Mouse (Mus musculus) kidney, embryonic 14.5 days (tissue): ENCODE measurements around the gene BC004004. TPM values are rescaled to one million over a fixed set of nuclear protein-coding genes. Genes with fewer than 3 reads are reported as not detected.
A peak's percentile ranks its signal among the peaks of the same experiment; 100 is the strongest.

Experiments used
- ATAC-seq: fragments of 200-750 bp; cut with Nextera tagmentation; 2 replicates; pipeline ENCODE4 v1.8.0; 2017; ENCODE audit warnings: moderate number of reproducible peaks, mild to moderate bottlenecking, moderate TSS enrichment, moderate library complexity; ENCODE audit not compliant: low FRiP score, low TSS enrichment
- H3K27ac ChIP-seq: fragments of 300-500 bp; sonication (generic); 2 replicates; pipeline ENCODE4 v1.5.1; 2014; ENCODE audit warnings: low read depth, mild to moderate bottlenecking, low read length, moderate library complexity, mixed read lengths
- H3K27me3 ChIP-seq: fragments of 300-500 bp; sonication (generic); 2 replicates; pipeline ENCODE4 v1.6.1; 2014; ENCODE audit warnings: mild to moderate bottlenecking, low read length; ENCODE audit not compliant: control insufficient read depth, insufficient read depth
- H3K36me3 ChIP-seq: fragments of 300-500 bp; sonication (generic); 2 replicates; pipeline ENCODE4 v1.6.1; 2014; ENCODE audit warnings: low read length, mixed read lengths; ENCODE audit not compliant: control insufficient read depth, insufficient read depth
- H3K4me1 ChIP-seq: fragments of 300-500 bp; sonication (generic); 2 replicates; pipeline ENCODE4 v1.6.1; 2014; ENCODE audit warnings: low read length, mixed read lengths; ENCODE audit not compliant: control insufficient read depth, insufficient read depth
- H3K4me2 ChIP-seq: fragments of 300-500 bp; sonication (generic); replicated peaks from 2 replicates; pipeline ENCODE4 v1.6.1; 2014; ENCODE audit warnings: low read depth, mild to moderate bottlenecking, low read length
- H3K4me3 ChIP-seq: fragments of 300-500 bp; sonication (generic); 2 replicates; pipeline ENCODE4 v1.5.1; 2014; ENCODE audit warnings: mild to moderate bottlenecking, low read length
- H3K9ac ChIP-seq: fragments of 300-500 bp; sonication (generic); 2 replicates; pipeline ENCODE4 v1.6.1; 2014; ENCODE audit warnings: low read depth, mild to moderate bottlenecking, low read length, moderate library complexity
- H3K9me3 ChIP-seq: fragments of 300-500 bp; sonication (generic); 2 replicates; pipeline ENCODE4 v1.6.1; 2016; ENCODE audit warnings: low read length; ENCODE audit not compliant: control insufficient read depth
- WGBS: fragments of 180-500 bp; shearing (Covaris S2); extraction: QIAGEN DNeasy Blood & Tissue Kit; methylation state at CpG from one replicate; pipeline ENCODE4 v1.1.7; 2014; 5-methylcytosine and 5-hydroxymethylcytosine counted together
- polyA plus RNA-seq: library from polyadenylated mRNA; unstranded; fragments of >200 nt; fragmentation: Nextera tagmentation; extraction: Ambion mirVana; gene quantifications from 2 replicates; pipeline ENCODE4 v1.2.1, GENCODE M21; 2014

Gene BC004004
- polyA plus RNA-seq, 1 experiment from 2014 or later = 59.8 TPM

DNA sequence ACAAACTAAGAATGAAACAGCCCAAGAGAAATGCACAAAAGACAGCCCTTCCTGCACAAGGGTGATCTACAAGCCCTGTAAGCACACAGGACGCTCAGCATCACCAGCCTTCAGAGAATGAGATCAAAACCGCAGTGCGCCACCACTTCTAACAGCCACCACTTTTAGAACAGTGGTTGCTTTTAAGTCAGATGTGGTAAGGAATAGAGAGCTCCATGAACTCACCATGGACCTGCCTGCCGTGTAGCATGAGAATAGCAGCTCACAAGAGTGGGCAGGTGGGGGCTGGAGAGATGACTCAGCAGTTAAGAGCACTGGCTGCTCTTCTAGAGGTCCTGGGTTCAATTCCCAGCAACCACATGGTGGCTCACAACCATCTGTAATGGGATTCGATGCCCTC lies 11.8 kb downstream of the BC004004 start:
- H3K4me1 ChIP-seq = no peaks in the 10 kb centered on the region
- H3K36me3 ChIP-seq = peaks cover 19% of the 10 kb centered on the region
- no peak overlapping the region for H3K4me2 ChIP-seq
- H3K9me3 ChIP-seq = no peaks in the 10 kb centered on the region
- no peak overlapping the region for H3K9ac ChIP-seq
- H3K4me3 ChIP-seq = no peak overlapping the region
- no peak overlapping the region for H3K27ac ChIP-seq
- no peaks in the 10 kb centered on the region for H3K27me3 ChIP-seq
- WGBS = 93% methylated on average over 5 of the region's 5 CpGs
- ATAC-seq = no peak

DNA sequence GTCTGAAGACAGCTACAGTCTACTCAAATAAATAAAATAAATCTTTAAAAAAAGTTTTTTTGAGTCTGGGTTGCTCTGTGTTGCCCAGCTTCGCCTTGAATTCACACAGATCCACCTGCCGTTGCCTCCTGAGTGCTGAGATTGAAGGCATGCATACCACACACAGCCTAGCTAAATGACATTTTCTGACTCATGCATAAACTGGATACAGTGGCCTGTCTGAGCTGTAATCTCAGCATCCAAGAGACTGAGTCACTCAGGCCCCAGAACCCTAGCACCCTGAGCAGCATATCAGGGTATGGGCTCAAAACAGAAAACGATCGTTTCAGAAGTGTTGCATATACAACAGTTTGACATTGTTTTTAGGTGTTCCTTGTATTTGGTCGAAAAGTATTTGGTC lies 13.0 kb downstream of the BC004004 start:
- ATAC-seq = no peak
- no peak overlapping the region for H3K27ac ChIP-seq
- no peak overlapping the region for H3K4me2 ChIP-seq
- no peak overlapping the region for H3K4me3 ChIP-seq
- no peaks in the 10 kb centered on the region for H3K27me3 ChIP-seq
- H3K9me3 ChIP-seq = no peaks in the 10 kb centered on the region
- peaks cover 19% of the 10 kb centered on the region for H3K36me3 ChIP-seq
- WGBS = 91% methylated on average over 5 of the region's 5 CpGs
- no peak overlapping the region for H3K9ac ChIP-seq
- no peaks in the 10 kb centered on the region for H3K4me1 ChIP-seq

- Histone ChIP-seq H3K36me3 (peaks cover 19% of the 10 kb centered on the region), H3K4me3 (no peak overlapping the region), H3K4me1 (no peaks in the 10 kb centered on the region), H3K27me3 (no peaks in the 10 kb centered on the region), H3K27ac (no peak overlapping the region), H3K9ac (no peak overlapping the region), H3K4me2 (no peak overlapping the region), H3K9me3 (no peaks in the 10 kb centered on the region)
- ATAC-seq = no peak
- 84% methylated on average over 21 of the region's 21 CpGs for WGBS
Measured at GRCm38 (mm10) chr17:29282216-29282952, 13.8 kb downstream of the BC004004 start.

DNA sequence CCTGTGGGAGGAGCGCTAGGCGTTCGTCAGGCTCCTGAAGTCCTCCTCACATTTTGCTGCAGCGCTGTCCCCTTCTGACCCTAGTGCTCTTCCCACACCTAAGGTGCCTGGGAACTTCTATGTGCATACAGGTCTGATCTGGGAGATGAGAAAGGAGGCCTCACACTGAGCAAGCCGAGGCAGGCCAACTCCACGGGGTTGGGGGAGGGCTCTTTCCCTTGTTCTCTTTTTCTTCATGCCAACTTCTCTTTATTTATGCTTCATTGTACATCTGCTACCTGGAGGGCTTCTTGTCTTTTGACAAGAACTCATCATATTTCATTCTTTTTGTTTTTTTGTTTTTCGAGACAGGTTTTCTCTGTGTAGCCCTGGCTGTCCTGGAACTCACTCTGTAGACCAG lies 23.2 kb downstream of the BC004004 start:
- 89% methylated on average over 7 of the region's 7 CpGs for WGBS
- H3K27me3 ChIP-seq = no peaks in the 10 kb centered on the region
- ATAC-seq = no peak

GRCm38 (mm10) chr17:29292996-29293395 lies 24.4 kb downstream of the BC004004 start:
- H3K9ac ChIP-seq = no peak overlapping the region
- peaks cover 4% of the 10 kb centered on the region; the same call in 1 of the 2 replicates for H3K36me3 ChIP-seq
- H3K4me3 ChIP-seq = no peak overlapping the region
- H3K27ac ChIP-seq = no peak overlapping the region
- no peaks in the 10 kb centered on the region for H3K27me3 ChIP-seq
- H3K4me2 ChIP-seq = no peak overlapping the region
- H3K9me3 ChIP-seq = no peaks in the 10 kb centered on the region
- no peak for ATAC-seq
- peaks cover 37% of the 10 kb centered on the region for H3K4me1 ChIP-seq
- WGBS = 87% methylated on average over 3 of the region's 3 CpGs

More for the DNA sequence above, 23.2 kb downstream of the BC004004 start:
- Histone ChIP-seq H3K4me1 (peaks cover 28% of the 10 kb centered on the region), H3K4me3 (no peak overlapping the region), H3K4me2 (no peak overlapping the region), H3K9me3 (no peaks in the 10 kb centered on the region), H3K36me3 (no peaks in the 10 kb centered on the region; the same call in 1 of the 2 replicates), H3K27ac (no peak overlapping the region), H3K9ac (no peak overlapping the region)

DNA sequence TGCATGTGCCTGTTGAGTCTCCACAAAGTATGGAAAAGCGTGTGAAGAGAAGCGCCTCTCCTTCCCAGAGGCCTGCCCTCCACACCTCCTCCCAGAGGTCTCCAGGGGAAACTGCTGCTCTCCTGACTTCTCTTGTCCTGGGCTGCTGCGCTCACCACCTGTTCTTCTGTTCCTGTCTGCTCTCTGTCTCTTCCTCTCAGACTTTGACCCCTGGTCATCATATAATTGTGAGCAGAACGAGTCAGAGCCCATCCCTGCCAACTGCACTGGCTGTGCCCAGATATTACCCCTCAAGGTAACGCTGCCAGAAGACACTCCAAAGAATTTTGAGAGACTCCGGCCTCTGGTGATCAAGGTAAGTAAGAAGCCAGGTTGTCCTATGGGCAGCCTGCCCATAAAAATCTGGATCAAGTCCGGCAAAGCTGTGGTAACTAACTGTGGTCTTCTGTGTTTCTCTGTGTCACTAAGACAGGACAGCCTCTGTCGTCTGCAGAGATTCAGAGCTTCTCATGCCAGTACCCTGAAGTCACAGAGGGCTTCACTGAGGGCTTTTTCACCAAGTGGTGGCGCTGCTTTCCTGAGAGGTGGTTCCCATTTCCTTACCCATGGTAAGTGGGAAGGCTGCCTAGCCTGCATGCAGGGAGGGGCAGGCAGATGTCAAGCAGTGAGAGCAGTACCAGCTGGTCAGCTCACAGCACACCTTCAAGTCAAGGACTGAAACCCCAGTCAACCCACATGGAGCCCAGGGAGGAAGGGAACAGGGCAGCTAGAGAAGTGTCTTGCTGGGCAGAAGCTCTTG lies 25.4 kb downstream of the BC004004 start:
- no peak overlapping the region for H3K27ac ChIP-seq
- no peak overlapping the region for H3K4me2 ChIP-seq
- peaks cover 37% of the 10 kb centered on the region for H3K4me1 ChIP-seq
- H3K4me3 ChIP-seq = no peak overlapping the region
- H3K27me3 ChIP-seq = no peaks in the 10 kb centered on the region
- ATAC-seq = peak; percentile 44; the same call in 1 of the 2 replicates
- no peak overlapping the region for H3K9ac ChIP-seq
- WGBS = 73% methylated on average over 9 of the region's 9 CpGs
- no peaks in the 10 kb centered on the region for H3K9me3 ChIP-seq
- H3K36me3 ChIP-seq = peaks cover 11% of the 10 kb centered on the region; the same call in 1 of the 2 replicates

DNA sequence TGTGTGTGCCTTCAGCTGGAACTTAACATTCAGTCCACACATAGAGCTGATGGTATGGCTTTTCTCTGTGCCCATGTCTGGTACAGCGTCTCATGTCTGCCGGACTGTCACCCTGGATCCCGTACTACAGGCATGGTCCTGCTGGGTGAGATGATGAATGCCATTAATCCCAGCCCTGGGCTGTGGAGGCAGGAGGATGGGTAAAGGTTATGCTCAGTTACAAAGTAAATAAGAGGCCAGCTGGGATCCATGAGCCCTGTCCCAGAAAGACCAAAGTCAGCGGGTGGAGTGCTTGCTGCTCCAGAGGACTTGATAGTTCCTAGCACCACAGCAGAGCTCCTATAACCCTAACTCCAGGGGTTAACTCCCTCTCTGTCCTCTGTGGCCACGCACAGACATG lies 27.2 kb downstream of the BC004004 start:
- Histone ChIP-seq H3K9ac (no peak overlapping the region), H3K9me3 (no peaks in the 10 kb centered on the region), H3K27ac (peak overlapping the region; percentile 79), H3K4me1 (peaks cover 42% of the 10 kb centered on the region), H3K4me2 (no peak overlapping the region), H3K36me3 (peaks cover 16% of the 10 kb centered on the region; the same call in 1 of the 2 replicates), H3K4me3 (no peak overlapping the region), H3K27me3 (no peaks in the 10 kb centered on the region)
- ATAC-seq = peak; percentile 67
- WGBS = 34% methylated on average over 5 of the region's 5 CpGs

GRCm38 (mm10) chr17:29297321-29297720 lies 28.7 kb downstream of the BC004004 start:
- H3K27me3 ChIP-seq = no peaks in the 10 kb centered on the region
- H3K4me1 ChIP-seq = peaks cover 48% of the 10 kb centered on the region
- no peak overlapping the region; the same call in 1 of the 2 replicates for H3K9ac ChIP-seq
- no peak overlapping the region for H3K4me2 ChIP-seq
- no peak overlapping the region for H3K4me3 ChIP-seq
- ATAC-seq = no peak
- 31% methylated on average over 10 of the region's 10 CpGs for WGBS
- peaks cover 19% of the 10 kb centered on the region; the same call in 1 of the 2 replicates for H3K36me3 ChIP-seq
- H3K27ac ChIP-seq = peak overlapping the region; percentile 79
- no peaks in the 10 kb centered on the region for H3K9me3 ChIP-seq

GRCm38 (mm10) chr17:29297813-29298212 lies 29.2 kb downstream of the BC004004 start:
- Histone ChIP-seq H3K36me3 (peaks cover 19% of the 10 kb centered on the region; the same call in 1 of the 2 replicates), H3K27ac (peak overlapping the region; percentile 79), H3K4me3 (no peak overlapping the region), H3K9me3 (no peaks in the 10 kb centered on the region), H3K4me1 (peaks cover 49% of the 10 kb centered on the region), H3K4me2 (0 out of 2 replicates have a peak overlapping the region, but pooled peaks have one; percentile 15), H3K9ac (no peak overlapping the region), H3K27me3 (no peaks in the 10 kb centered on the region)
- ATAC-seq = no peak
- 68% methylated on average over 6 of the region's 6 CpGs for WGBS
